Mouse (Mus musculus): ENCODE data around the gene Fez1.
A peak's percentile ranks its signal among the peaks of the same experiment; 100 is the strongest.

Gene Fez1

GRCm38 (mm10) chr9:36833914-36834313, 12.2 kb downstream of the Fez1 start:
- DNase-seq (ENCODE audit: low read depth, low spot score): no peak

DNA sequence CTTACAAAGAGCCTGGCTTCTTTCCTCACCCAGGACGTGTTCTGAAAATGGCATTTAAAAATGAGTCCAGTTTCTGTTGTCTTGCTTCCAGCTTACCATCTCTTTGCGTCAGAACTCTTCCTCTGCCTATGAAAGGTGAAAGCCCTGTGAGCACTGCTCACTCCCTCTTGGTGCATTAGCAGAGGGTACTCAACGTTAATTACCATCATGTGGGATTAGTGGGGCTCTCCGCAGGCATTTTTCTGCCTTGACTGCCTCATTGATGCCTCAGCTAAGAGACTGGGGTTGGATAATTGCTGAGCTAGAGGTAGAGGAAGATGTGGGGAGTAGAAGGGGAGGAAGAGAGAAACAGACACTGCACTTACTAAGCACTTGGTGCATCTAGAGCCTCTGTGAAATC, 24.7 kb downstream of the Fez1 start:
- DNase-seq (ENCODE audit: low read depth, low spot score): no peak

DNA sequence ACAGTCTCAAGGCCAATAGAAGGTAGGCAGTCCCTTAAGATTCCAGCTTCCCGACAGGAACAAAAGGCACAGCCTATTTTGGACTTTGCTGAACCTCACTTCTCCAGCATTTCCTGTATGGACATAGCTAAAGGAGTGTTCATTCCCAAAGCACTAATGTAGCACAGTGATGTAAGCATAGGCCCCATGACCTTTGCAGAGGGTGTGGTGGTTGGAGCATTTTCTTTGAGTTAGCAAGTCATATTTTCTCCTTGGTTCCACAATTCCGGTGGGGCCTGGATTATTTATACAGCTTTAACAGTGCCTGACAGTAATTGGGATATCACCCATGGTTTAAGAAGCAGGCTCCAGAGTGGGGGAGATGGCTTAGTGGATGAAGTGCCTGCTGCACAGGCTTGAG, 27.0 kb downstream of the Fez1 start:
- DNase-seq (ENCODE audit: low read depth, low spot score): no peak

GRCm38 (mm10) chr9:36850091-36850490, 28.4 kb downstream of the Fez1 start:
- DNase-seq (ENCODE audit: low read depth, low spot score): no peak

DNA sequence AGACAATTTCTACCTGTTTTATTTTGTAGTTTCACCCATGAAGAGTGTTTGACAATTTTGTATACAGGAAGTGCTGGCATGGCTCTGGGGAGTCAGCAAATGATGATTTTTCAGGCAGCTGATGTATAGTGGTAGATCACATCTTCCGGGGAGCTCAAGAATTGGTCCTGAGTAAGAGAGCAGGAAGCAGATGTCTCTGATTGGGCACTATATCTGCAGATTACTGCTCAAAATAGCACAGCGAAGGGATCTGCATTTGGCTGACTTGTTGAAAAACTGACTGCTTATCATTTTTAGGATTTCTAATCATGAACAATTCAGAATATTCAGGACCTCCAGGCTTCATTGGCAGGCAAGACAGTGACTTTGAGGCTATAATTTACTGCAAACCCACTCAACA, 30.5 kb downstream of the Fez1 start:
- no peak for DNase-seq (ENCODE audit: low read depth, low spot score)

DNA sequence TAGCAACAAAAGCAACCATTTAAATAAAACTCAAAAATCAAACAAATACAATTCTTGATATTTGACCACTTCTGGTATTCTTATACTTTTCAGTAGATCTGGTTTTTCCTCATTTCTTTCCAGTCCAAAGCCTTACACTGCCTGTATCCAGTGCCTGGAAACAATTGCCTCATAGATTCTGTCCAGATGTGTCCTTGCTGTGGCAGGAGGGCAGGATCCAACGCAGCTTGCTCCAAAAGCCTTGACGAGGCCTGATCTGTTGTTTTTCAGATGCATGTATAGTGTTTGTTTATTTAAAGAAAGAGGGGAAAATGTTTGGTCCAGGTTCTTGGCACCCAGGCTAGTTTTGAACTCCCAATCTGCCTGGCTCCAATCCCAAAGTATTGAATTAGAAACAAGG, 34.7 kb downstream of the Fez1 start:
- no peak for DNase-seq (ENCODE audit: low read depth, low spot score)

GRCm38 (mm10) chr9:36857476-36858117, 35.9 kb downstream of the Fez1 start:
- DNase-seq (ENCODE audit: low read depth, low spot score): no peak

DNA sequence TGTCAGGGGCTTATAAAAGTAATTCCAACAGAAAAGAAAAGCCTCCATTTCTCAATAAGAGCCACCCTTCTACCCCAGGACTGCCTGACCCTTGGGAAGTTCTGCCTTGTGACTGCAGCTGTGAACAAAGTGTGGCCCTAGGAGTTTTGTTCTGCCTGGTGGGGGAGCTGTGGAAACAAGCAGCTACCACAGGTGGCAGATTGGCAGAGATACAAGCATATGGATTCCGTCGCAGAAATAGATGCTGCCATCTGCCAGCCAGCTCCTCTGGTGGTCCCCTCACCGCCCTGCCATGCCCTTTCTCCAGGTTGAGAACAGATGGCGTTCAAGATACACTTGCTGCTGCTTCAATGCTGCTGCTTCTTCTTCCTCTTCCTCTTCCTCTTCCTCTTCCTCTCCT, 37.0 kb downstream of the Fez1 start:
- no peak for DNase-seq (ENCODE audit: low read depth, low spot score)

- no peak for DNase-seq (ENCODE audit: low read depth, low spot score)
Observed at GRCm38 (mm10) chr9:36862576-36862975, 40.9 kb downstream of the Fez1 start.

DNA sequence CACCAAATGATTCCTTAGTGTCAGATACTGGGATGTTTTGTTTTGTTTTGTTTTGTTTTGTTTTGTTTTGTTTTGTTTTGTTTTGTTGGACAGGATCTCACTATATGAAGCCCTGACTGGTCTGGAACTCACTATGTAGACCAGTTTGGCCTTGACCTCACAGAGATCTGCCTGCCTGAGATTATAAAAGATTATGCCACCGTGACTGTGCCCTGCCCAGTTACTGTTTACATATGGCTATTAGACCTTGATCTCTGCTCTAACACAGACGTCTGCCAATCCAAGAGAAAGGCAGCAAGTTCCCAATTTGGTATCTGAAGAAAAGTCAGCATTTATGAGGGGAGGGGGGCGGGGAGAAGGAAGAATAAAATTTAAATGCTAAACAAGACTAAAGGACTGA, 42.0 kb downstream of the Fez1 start:
- no peak for DNase-seq (ENCODE audit: low read depth, low spot score)

- DNase-seq (ENCODE audit: low read depth, low spot score): no peak
Observed at GRCm38 (mm10) chr9:36864862-36865813, 43.5 kb downstream of the Fez1 start.

DNA sequence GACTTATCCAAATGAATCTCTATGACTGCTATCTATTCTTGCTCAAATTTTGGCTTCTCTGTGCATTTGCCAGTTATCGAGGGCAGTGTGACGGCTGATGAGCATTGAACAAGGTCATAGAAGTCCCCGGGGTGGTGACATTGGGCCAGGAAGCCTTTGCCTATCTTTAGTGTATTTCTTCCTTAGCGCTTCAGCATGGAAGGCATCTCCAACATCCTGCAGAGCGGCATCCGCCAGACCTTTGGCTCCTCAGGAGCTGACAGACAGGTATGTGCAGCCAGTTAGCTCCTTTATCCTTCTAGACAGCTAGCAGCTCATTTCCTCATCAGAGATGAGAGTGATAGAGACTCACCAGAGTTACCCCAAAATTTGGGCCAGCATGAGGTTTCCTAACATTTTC, 47.0 kb downstream of the Fez1 start:
- no peak for DNase-seq (ENCODE audit: low read depth, low spot score)

DNA sequence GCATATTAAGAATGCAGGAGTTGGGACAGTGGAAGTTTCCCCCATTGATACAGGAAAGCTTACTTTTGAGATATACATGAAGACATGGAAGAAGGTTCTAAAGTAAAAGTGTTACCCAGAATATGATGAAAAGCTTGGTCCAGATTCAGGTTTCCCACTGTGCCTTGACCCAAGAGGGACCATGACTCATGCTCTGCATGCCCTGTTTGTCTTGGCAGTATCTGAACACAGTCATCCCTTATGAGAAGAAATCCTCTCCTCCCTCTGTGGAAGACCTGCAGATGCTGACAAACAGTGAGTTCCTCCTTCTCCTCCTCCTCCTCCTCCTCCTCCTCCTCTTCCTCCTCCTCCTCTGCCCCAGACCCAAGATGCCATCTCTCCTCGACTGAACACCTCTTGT, 48.6 kb downstream of the Fez1 start:
- no peak for DNase-seq (ENCODE audit: low read depth, low spot score)

DNA sequence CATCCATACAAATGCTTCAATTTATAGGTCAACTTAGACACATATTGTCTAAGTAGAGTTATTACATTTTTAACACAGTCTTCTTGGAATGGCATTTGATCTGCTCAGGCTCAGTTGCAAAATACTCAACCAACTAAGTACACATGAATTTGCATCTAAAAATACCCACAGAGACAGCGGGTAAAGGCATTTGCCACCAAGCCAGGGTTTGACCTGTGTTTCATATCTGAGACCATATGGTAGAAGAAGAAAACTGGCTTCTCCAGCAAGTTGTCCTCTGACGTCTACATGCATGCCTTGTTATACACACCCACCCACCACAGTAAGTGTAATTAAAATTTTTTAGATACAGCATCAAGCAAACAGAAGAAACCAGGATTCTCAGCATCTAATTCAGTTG, 52.1 kb downstream of the Fez1 start:
- DNase-seq (ENCODE audit: low read depth, low spot score): no peak

DNA sequence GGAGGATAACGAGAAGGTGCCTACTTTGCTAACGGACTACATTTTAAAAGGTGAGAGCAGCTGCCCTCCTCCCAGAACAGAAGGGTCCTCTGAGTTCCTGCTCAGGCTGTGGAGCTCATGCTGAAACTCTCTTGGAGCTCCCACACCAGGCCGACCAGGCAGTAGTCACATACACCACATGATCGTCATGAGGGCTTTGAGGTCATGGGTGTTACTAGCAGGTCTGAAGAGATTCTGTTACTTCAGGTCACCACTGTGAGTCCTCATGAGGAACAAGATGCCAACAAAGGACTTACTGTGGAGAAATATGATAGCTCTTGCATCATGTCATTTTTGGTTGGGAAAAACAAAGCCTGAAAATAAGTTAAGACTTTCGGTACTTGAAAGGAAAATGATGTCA, 54.6 kb downstream of the Fez1 start:
- DNase-seq (ENCODE audit: low read depth, low spot score): no peak

DNA sequence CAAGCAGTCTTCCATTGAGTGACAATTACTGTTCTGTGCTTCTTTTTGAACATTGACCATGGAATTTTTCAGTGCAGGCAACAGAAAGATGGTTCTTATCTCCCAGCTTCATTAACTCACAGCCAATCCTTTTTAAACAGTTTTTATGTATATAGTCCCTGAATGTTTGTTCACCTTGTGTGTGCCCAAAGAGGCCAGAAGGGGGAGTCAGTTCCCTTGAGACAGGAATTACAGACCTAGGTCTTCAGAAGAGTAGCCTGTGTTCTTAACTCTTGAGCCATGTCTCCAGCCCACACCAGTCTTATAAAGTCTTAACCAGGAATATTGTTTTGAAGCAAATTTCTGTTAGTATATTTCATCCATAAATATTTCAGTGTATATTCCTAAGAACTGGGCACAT, 55.1 kb downstream of the Fez1 start:
- DNase-seq (ENCODE audit: low read depth, low spot score): no peak

GRCm38 (mm10) chr9:36881615-36882014, 60.0 kb downstream of the Fez1 start:
- no peak for DNase-seq (ENCODE audit: low read depth, low spot score)

GRCm38 (mm10) chr9:36882034-36882745, 60.5 kb downstream of the Fez1 start:
- peak; percentile 71 for DNase-seq (ENCODE audit: low read depth, low spot score)

- no peak for DNase-seq (ENCODE audit: low read depth, low spot score)
Observed at GRCm38 (mm10) chr9:36883569-36883968, 61.9 kb downstream of the Fez1 start.

- no peak for DNase-seq (ENCODE audit: low read depth, low spot score)
Observed at GRCm38 (mm10) chr9:36885237-36885636, 63.6 kb downstream of the Fez1 start.

DNA sequence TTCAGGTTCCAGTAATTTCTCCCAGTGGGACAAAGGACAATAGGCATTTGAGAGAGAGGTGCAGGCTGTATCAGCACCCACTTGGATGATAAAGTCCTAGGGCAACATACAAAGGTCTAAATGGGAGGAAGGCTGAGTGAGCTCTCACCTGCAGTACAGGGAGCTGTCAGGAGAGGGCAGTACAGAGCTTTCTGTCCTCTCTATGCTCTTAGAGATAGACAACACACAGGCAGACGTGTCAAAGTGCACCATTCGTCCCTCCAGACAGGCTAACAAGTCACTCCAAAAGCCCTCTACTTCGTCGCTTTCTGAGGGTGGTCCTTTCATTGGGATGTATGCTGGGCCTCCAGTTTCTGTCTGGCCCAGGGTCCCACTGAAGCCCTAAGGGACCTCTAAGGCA, 68.9 kb downstream of the Fez1 start:
- no peak for DNase-seq (ENCODE audit: low read depth, low spot score)

GRCm38 (mm10) chr9:36893413-36893990, 71.8 kb downstream of the Fez1 start:
- no peak for DNase-seq (ENCODE audit: low read depth, low spot score)

All from brain, embryonic 18.5 days (tissue).